Mouse (Mus musculus): ENCODE measurements around the gene Adprh.

DNA sequence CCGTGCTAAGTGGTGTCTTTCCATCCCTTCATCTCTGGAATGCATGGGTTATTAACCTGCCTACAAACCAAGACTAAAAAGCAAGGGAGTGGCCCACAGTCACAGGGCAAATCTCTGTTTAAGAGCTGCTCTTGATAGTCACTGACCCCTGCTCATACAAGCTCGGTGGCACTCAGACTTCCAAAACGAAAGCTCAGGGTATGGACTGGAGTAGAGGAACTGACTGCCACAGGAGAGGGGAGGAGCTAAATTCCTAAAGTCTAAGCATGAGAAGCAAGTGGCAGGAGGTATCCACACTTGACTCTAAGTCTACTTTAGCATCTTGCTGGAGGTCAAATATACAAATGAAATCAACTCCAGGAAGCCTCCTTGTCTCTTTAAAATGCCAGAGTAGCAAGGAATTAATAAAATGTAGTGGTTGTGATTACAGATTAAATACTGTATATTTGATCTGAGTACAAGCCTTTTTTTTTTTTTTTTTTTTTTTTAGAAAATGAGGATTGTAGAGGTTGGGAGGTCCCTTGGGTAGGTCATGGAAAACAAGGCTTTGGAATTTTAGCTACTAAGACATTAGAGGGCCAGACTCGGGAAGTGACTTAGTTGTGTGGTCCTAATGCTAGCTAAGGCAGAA, 23.3 kb upstream of the Adprh start:
- TF ChIP-seq CTCF (IDR thresholded peaks at IDR 0.05; ENCODE audit: low read depth), result no peak
- TF ChIP-seq EP300 (optimal IDR thresholded peaks at IDR 0.05), result no peak
